Mouse (Mus musculus): ENCODE data around the gene Rab3a. TPM values are rescaled to one million over a fixed set of nuclear protein-coding genes. Genes with fewer than 3 reads are reported as not detected.
A peak's percentile ranks its signal among the peaks of the same experiment; 100 is the strongest.

The Rab3a gene
- polyA plus RNA-seq, 3 experiments from 2014 or later, result 4.6 to 8.6 (median 7.9) TPM

DNA sequence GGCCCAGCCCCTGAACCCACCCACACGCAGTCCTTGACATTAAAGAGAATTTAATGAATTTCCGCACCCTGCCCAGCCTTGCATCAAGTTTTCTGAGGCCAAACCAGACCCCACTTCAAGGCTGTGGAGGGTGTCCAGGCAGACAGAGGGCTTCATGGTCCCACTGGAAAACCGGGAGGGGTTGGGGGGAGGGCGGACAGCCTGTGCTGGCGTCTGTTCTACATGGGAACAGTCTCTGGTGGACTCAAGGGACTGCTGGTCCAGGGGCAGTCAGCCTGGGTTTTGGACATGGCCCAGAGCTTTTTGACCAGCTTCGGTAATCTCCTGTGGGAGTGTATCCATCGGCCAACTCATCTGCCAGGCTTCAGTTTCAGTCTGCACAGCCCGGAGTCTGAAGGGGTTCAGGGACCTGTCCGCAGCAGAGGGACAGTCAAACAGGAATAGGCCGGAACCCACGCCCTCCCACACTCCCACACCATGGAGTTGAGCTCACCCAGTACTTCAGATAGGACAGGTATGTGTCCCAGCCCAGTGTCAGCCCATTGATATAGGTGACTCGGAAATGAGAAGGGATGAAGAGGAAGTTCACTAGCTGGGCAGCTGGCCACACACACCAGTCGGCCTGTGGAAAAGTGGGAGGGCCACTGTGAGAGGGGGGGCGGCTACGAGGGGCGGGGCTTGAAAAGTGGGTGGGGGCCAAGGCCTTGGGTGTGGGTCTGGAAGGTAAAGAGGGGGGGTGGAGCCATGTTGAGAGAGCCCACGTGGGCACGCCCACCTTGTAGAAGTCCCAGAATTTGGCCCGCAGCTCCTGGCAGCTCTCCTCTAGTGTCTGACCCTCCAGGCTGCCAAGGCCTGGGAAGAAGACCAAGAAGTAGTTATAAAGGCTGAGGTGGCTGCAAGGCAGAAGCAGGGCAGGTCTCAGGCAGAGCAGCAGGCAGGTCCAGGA is 4.4 kb downstream of the Rab3a start:
- ATAC-seq, result no peak

DNA sequence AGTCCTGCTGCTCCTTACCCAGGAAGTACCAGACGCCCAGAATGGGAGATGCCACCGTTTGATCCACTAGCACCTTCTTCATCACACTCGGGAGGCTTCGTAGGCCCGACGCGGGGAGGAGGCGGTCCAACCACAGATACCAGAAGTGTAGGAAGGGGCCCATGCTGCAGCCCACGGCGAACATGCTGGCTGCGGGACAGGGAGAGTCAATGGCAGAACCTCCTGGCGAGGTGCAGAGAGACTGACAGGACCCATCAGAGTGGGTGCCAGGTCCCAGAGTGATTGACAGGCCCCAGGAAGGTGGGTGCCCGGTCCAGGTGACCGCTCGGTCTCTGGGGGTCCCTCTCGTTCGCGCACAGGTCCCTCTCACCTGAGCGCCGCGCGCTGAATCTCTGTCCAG is 5.9 kb downstream of the Rab3a start:
- no peak for ATAC-seq

DNA sequence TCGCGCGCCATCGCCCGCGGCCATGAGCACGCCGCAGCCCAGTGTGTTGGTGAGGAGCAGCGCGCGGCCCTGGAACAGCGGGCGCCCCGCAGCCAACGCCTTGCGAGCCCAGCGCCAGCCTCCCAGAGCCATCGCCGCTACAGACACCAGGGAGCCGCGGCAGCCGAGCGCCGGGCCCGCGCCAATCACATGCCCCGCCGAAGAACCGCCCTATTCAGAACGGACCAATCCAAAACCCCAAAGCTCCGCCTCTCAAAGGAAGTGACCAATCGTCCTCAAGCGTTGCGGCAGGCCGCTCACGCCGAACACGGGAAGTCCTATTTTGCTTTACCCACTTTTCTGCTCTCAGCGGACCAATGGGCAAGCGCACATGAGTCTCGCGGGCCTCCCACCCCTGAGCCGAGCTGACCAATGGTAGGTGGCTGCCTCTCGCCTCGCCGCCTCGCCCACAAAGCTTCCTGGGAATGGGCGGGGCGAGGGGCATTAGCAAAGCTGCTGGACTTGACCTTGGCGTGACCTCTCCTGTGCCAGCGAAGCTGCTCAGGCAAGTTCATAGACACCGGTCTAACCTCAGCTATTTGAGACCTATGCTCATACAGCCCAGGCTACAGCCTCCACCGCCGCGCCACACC is 6.4 kb downstream of the Rab3a start, which contains the start of gene Mpv17l2:
Mpv17l2 (minus strand) TSS at position 172 of the 632 bp plus-strand sequence.
- ATAC-seq, result peak; percentile 93

DNA sequence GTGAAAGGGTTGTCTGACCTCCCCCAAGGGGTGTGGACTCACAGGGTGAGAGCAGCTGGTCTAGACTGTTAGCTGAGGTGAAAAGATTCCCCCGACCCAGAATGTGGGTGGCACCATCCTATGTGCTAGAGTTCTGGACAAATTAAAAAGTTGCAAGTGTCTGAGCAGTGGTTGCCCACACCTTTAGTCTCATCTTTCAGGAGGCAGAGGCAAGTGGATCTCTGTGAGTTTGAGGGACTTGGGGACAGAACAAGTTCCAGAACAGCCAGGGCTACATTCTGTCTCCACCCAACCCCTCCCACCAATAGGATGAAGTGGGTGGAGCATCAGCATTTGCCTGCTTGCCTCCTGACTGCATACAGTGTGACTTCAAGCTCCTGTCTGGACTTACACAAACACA is 7.6 kb downstream of the Rab3a start:
- ATAC-seq, result no peak

DNA sequence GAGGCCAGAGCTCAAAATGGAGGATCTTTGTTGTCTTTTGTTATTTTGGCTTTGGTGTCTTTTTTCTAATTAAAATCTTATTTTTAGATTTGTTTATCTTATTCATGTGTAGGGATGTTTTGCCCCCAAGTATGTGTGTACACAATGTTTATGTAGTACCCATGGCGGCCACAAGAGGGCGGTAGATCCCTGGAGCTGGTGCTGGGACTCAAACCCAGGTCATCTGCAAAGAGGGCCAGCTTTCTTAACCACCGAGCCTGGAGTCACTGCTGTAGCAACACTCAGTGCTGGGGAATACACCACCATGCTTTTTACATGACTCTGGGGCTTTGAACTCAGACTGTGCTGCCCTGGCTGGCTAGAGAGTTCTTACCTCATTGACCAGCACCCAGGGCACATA is 8.9 kb downstream of the Rab3a start:
- ATAC-seq, result no peak

DNA sequence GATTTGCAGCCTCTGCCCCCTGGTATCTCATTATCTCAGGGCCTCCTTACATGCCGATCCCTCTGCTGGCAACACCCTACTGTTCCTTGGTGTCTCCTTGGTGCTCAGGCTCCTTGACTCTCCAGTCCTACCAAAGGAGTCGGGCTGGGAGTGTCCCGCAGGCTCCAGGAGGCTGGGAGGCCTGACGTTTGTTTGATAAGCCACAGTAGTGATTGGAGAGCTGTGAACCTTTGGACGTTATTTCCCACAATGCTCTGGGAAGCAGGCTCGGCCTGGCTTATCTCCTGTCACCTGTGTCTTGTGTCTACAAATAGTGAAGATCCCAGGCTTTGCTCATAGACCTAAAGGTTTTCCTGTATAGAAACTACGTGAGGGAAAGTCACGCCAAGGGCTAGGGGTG is 9.5 kb downstream of the Rab3a start:
- no peak for ATAC-seq

DNA sequence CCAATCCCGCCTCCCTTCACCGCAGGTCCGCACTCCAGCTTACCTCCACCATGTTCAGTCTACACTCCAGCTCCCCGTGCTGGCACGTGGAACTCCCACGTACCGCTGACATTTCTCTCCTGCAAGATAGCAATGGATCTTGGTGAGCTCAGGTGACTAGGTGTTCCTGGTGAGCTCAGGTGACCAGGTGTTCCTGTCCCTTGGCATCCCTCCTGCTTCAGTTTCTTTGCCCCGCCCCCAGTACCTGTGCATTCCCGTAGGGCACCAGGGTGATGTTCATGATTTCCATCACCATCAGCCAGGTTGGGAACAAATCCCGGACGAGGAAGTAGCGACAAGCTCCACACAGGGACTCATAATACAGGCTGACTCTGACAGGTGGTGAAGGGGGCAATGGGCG is 10.2 kb downstream of the Rab3a start:
- no peak for ATAC-seq

DNA sequence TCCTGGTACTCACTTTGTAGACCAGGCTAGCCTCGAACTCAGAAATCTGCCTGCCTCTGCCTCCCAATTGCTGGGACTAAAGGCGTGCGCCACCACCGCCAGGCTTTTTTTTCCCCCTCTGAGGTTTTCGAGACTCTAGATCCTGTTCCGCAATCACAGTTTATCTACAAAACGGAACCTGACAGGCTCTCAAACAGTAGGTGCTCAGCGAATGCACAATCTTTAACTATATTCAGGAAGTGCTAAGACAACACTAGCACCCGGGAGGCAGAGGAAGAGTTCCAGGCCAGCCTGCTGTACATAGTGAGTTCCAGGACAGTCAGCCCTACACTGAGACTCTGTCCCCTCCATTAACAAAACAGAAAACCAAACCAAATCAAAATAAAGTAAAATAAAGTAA is 10.8 kb downstream of the Rab3a start:
- ATAC-seq, result no peak

DNA sequence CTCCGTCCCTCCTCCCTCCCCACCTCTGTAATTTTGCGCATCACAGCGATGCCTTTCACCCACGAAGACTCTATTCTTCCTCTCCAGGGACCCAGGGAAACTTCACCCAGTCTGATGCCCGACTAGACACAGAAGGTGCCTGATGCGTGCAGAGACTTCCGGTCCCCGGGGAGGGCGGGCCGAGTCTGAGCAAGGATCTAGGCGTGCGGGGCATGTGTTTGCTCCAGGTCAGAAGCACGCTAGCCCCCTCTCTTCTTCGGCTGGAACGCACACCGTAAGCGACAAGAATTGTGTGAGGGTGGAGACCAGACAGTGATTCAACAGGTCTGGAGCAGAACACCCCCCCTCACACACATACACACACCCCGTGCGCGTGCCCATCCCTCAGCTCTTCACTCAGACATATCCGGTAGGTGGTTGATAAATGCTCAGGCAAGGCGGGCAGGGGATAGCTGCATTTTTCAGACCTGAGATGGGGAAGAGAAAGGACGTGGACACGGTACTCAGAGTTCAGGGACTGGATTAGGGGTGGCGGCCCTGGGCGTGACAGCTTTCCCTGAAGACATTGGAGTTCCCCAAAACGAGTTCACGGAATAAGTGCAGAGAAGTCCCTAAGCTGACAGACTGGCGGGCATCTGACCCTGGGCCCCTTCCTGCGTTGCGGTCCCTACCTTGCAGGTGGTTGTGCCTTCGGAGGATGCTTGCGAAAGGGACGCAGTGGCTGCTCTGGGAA is 11.5 kb downstream of the Rab3a start:
- peak; percentile 65 for ATAC-seq

DNA sequence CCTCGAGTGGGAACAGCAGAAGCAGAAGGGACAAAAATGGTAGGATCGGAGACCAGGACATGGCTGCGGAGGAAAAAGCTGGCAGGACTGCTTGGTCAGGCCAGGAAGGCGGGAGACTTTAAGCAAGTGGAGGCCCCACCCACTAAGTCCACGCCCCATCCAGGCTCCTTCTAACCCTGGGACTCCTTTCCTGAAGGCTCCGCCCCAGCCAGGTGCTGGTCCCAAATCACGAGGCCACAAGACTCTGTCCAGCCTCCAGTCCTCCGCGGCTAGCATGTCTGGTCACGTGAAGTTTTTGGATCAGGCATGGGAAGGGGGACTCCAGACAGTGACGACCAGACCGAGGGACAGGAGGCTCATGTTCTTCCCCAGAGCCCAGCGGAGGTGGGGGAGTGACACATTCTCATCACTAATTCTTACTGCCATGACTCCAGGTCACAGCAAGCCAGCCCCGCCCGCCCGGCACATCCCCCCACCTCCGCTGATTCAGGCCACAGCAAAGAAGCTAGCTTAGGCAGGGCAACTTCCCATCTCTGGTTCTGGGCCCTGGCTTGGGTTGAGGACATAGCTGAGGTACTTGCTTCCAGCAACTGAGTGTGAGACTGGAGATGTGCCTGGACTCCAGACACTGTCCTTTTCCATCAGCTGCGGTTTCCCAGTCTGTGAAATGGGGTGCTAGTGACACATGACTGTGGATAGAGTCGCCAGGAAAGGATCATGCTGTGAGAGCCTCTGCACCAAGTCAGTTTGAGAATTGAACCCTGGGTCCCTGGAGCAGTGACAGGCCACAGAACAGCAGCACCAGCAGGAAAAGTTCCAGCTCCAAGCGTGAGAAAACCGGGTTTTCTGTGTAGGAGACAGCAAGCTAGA is 12.3 kb downstream of the Rab3a start:
- ATAC-seq, result no peak

DNA sequence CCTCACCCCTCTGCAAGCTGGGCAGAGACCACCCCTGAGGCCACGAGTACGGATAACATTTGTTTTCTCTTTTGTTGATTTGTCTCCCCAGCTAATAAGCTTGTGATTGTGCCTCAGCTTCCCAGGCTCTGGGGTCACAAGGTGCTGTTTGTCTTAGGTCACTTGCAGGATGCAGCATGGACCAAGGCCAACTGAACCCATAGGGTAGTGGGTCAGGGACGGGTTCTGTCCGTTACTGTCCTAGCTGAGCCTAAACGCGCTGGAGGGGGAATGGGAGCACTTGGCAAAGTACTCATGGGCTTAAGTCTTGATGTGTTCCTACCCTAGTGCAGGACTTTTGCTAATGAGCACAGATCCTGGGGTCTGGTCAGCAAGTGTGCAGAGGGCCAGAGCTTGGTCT is 13.0 kb downstream of the Rab3a start:
- ATAC-seq, result no peak

DNA sequence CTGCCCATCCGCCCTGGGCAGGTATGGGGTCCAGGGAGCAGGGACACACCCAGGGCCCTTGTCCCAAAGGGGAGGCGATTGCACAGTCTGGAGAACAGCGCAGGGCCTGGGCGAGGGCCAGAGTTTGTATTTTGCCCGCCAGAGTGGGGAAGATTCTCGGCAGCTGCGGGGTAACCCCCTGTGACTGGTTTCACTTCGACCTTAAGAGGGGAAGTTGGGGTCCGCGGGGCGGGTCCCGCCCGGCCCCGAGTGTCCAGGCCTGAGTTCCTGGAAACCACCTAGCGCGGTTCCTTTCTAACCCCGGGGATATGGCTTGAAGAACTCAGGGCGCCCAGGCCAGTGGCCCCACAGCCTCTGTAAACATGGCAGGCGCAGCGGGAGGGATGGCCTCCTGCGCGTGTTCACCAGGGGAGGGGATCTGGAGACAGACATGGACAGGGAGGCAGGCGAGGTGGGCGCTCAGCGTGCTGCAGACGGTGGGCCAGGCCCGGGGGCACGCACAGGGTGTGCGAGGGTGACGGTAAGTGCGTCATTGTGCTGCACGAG is 13.8 kb downstream of the Rab3a start:
- no peak for ATAC-seq

DNA sequence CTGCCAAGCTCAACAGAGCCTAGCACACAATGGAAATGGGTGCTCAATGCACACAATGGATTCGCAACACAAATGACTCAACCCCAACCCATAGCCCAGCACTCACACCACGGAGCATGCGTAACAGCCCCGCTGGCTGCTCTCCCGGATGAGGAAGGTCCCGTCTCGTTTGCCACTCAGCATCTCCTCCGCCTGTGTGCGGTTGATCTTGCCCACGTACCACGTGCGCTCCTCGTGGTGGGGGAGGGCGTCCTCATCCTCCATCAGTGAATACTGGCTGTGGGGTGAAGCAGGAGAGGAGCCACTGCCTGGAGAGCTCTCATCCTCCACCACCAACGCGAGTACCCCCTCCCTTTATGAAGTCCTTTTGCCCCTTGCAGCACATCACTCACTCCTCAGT is 14.5 kb downstream of the Rab3a start:
- ATAC-seq, result no peak

DNA sequence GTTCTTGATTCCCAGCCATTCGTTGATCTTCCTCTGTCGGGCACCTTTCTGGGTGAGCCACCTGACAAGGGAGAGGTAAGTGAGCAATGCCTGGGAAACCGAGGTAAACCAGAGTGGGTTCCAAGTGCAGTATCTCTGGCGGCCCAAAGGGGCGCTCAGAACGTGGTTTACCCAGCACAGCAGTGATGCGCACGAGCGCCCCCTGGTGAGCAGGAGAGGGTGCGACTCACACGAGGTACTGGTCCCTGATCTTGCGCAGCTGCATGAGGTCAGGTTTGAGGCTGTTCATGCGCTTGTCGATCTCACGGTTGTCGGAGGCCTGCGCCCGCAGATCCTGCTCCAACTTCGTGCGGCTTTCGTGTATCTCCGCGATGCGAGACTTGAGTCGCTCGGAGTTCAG is 14.9 kb downstream of the Rab3a start:
- ATAC-seq, result peak; percentile 73

DNA sequence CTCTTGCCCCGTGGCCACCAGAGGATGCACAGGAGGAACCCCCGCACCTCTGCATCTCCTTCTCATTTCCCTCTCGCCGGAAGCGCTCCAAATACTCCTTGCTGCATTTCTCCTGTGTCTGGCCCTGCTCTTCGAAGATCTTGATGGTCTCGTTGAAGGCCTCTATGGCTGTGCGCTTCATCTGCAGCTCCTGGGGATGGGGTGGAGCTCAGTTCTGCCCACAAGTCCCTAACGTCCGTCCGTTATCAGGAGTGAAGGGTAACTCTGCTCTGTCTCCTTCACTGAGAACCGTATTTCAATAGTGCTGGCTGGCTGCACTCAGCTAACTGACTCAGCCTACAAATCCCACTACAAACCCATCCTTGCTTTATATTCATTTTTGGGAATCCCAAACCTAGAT is 15.4 kb downstream of the Rab3a start:
- no peak for ATAC-seq

DNA sequence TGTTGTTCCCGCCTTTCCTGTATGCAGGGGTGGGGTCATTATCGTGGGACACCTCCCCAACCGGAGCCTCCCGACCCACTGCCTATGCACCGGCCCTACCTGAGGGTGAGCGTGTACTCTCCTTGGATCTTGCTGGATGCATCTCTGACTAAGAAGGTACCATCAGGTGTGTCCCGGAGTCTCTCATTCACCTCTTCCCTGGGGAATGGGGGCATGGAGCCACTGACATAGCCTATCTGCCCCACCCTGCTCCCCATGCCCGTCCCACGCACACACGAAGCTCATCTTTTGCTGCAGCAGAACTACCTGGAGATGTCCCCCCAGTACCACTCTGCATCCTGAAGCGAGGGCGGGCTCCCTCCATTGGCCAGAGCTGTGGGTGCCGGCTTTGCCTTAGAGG is 16.3 kb downstream of the Rab3a start:
- no peak for ATAC-seq

DNA sequence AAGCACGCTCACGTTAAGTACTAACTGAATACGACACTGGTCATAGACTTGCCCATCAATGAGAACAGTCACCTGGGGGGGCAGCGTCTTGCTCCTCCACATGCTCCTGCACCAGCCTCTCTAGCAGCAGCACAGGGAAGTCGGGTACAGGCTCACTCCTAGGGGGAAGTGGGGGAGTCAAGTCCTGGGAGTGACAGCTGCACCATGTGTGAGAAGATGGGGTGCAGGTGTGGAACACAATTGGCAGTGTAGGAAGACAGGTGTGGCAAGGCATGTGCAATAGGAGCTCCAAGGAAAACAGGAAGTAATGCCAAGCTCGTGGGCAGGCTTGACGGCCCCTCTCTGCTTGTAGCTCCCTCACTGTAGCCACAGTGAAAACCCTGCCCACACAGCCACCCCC is 16.7 kb downstream of the Rab3a start:
- no peak for ATAC-seq

DNA sequence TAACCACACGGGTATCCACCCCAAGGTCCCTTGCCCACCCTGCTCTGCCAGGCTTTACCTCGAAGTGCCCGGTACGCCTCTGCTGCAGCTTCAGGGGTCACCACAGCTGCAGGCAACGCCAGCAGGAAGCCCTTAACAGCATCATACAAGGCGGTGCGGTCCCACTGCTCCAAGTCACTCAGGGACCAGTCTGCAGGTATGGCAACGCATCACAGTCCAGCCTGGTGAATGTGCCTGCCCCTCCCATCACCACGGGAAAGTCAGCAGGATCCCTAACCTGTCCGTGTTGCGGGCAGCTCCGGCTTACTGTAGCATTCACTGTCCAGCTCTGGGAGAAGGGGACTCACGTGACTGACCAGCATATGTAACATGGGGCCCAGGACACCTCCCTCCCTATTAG is 17.6 kb downstream of the Rab3a start:
- ATAC-seq, result no peak

DNA sequence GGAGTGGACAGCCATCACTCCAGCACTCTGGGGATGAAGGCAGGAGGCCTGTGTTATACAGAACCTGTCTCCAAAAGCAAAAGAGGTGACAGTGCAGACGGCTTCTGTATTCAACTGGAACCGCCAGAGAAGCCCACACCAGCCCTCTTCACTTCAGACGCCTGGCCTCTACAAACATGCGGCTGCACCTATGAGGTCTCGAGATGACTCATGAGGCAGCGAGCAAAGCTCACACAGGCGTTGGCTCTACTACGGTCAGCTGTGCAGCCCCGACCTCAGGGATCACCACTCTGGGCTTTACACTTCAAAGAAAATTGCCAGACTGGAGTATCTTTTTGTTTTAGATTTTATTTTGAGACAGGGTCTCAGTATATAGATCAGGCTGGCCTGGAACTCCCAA is 18.4 kb downstream of the Rab3a start:
- no peak for ATAC-seq

DNA sequence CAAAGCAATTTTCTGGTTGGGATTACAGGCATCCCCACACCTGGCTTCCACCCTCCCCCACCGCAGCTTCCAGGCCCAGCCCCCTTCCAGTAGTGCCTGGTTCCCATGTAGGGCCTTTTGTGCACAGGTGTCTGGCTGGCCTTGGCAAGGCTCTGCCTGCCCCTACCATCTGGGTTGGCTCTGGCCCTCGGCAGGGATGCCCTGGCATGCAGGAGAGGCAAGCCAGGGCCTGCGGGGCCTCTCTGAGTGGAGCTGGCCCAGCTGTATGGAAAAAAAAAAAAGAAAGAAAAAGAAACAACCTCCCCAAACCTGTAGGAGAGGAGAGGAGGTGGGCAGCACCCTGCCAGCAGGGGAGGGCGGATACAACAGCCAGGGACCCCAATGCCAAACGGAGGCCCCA is 18.9 kb downstream of the Rab3a start:
- ATAC-seq, result no peak

DNA sequence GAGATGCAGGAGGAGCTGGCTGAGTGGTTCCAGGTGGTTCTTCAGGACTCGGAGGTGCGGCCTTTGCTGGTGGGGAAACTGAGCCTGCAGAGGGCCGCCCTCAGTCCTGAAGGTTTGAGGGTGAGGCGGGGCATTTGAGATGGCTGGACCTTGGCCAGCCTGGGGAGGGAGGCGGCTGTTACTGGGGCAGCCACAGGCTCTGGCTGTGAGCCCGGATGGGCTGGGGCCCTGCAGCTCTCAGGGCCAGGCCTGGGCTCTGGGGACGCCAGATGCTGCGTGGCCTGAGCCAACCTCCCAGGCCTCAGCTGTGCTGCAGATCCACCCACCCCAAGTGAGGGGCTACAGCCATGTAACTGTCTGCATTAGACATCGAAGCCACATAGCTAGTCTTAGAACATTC is 19.4 kb downstream of the Rab3a start:
- ATAC-seq, result no peak

DNA sequence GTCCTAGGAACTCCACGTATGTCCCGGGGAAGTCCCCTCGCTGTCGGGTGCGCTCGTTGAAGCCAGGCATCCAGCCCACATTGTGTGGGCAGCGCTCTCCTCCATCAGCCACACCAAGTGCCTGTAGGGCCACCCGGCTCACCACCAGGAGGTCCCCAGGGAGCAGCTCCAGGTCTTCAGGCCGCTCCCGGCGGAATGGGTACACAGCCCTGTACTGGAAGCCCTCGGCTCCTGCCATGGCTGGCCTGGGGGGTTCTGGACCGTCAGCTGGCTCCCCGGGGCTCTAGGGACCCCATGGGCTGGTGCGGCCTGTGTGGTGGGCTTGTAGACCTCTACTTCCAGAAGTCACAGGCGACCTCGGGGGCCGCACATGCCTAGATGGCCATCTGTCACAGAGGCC is 20.3 kb downstream of the Rab3a start:
- no peak for ATAC-seq

Data from inflammation-experienced regulatory T-cells, adult 6 months (primary cell).